Mouse (Mus musculus) kidney, embryonic 16.5 days (tissue): ENCODE measurements around the gene Rnd2. TPM values are rescaled to one million over a fixed set of nuclear protein-coding genes. Genes with fewer than 3 reads are reported as not detected.
"Not testable (repeated sequence)": the region's sequence is repeated elsewhere in the genome, so short reads cannot be mapped to it uniquely, and the experiment has no call there.

Source experiments
- ATAC-seq: fragments of 200-750 bp; cut with Nextera tagmentation; 2 replicates; pipeline ENCODE4 v1.8.0; 2017; ENCODE audit warnings: moderate TSS enrichment; ENCODE audit not compliant: low FRiP score, low TSS enrichment
- H3K27ac ChIP-seq: fragments of 300-500 bp; sonication (generic); 2 replicates; pipeline ENCODE4 v1.5.1; 2014; ENCODE audit warnings: low read length
- H3K27me3 ChIP-seq: fragments of 300-500 bp; sonication (generic); 2 replicates; pipeline ENCODE4 v1.6.1; 2014; ENCODE audit warnings: low read length, control low read depth, mixed read lengths; ENCODE audit not compliant: insufficient read depth
- H3K36me3 ChIP-seq: fragments of 300-500 bp; sonication (generic); 2 replicates; pipeline ENCODE4 v1.6.1; 2014; ENCODE audit warnings: low read length, control low read depth, mixed read lengths; ENCODE audit not compliant: insufficient read depth
- H3K4me1 ChIP-seq: fragments of 300-500 bp; sonication (generic); 2 replicates; pipeline ENCODE4 v1.6.1; 2014; ENCODE audit warnings: low read length, control low read depth, mixed read lengths; ENCODE audit not compliant: insufficient read depth
- H3K4me2 ChIP-seq: fragments of 300-500 bp; sonication (generic); replicated peaks from 2 replicates; pipeline ENCODE4 v1.6.1; 2014; ENCODE audit warnings: low read depth, low read length
- H3K4me3 ChIP-seq: fragments of 300-500 bp; sonication (generic); 2 replicates; pipeline ENCODE4 v1.5.1; 2014; ENCODE audit warnings: mild to moderate bottlenecking, low read length
- H3K9ac ChIP-seq: fragments of 300-500 bp; sonication (generic); replicated peaks from 2 replicates; pipeline ENCODE4 v1.6.1; 2014; ENCODE audit warnings: low read length
- H3K9me3 ChIP-seq: fragments of 300-500 bp; sonication (generic); 2 replicates; pipeline ENCODE4 v1.6.1; 2016; ENCODE audit warnings: low read length, control low read depth
- WGBS: fragments of 180-500 bp; shearing (Covaris S2); extraction: QIAGEN DNeasy Blood & Tissue Kit; methylation state at CpG from one replicate; pipeline ENCODE4 v1.1.7; 2014; 5-methylcytosine and 5-hydroxymethylcytosine counted together
- polyA plus RNA-seq: library from polyadenylated mRNA; unstranded; fragments of >200 nt; fragmentation: Nextera tagmentation; extraction: Ambion mirVana; gene quantifications from 2 replicates; pipeline ENCODE4 v1.2.1, GENCODE M21; 2015

Rnd2 gene
- polyA plus RNA-seq, 1 experiment from 2014 or later = 10.9 TPM

GRCm38 (mm10) chr11:101442760-101443159 is 22.0 kb upstream of the Rnd2 start:
- Histone ChIP-seq H3K4me2 (peak overlapping the region; percentile 69), H3K9ac (peak overlapping the region; percentile 97), H3K36me3 (peaks cover 28% of the 10 kb centered on the region), H3K4me3 (peak overlapping the region; percentile 90), H3K27me3 (no peaks in the 10 kb centered on the region), H3K4me1 (peaks cover 18% of the 10 kb centered on the region), H3K9me3 (no peaks in the 10 kb centered on the region), H3K27ac (peak overlapping the region; percentile 93)
- under 1% methylated on average over 14 of the region's 14 CpGs for WGBS
- no peak for ATAC-seq

DNA sequence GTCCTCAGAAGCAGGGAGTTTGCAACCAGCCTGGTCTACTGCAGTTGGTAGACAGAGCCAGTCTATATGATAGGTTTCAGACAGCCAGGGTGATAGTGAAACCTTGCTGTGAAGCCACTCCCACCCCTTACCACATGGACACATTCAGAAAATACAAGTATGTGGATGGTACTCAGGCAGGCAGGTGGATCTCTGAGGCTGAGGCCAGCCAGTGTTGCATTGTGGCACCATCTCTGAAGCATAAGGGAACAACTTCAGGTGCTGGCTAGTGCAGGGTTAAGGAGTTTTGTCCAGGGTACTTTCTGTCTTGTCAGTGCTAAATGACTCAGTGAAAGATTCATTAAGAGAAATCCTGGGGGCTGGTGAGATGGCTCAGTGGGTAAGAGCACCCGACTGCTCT is 18.5 kb upstream of the Rnd2 start:
- WGBS = 75% methylated on average over 1 of the region's 1 CpGs
- no peak overlapping the region for H3K4me2 ChIP-seq
- H3K27ac ChIP-seq = no peak overlapping the region
- H3K4me3 ChIP-seq = no peak overlapping the region
- H3K9me3 ChIP-seq = no peaks in the 10 kb centered on the region
- peaks cover 23% of the 10 kb centered on the region for H3K4me1 ChIP-seq
- H3K9ac ChIP-seq = no peak overlapping the region
- H3K36me3 ChIP-seq = peaks cover 28% of the 10 kb centered on the region
- no peaks in the 10 kb centered on the region for H3K27me3 ChIP-seq
- no peak for ATAC-seq

DNA sequence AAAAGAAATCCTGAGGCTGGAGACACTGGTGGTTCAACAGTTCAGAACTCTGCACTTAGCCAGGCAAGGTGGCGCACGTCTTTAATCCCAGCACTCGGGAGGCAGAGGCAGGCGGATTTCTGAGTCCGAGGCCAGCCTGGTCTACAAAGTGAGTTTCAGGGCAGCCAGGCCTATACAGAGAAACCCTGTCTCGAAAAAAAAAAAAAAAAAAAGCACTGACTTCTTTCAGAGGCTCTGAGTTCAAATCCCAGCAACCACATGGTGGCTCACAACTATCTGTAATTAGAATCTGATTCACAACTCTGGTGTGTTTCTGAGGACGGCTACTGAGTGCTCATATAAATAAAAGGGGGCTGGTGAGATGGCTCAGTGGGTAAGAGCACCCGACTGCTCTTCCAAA is 17.9 kb upstream of the Rnd2 start:
- peaks cover 23% of the 10 kb centered on the region for H3K4me1 ChIP-seq
- not testable (repeated sequence) for H3K27ac ChIP-seq, ATAC-seq, H3K9me3 ChIP-seq, H3K9ac ChIP-seq, H3K4me2 ChIP-seq, H3K4me3 ChIP-seq, H3K27me3 ChIP-seq
- H3K36me3 ChIP-seq = peaks cover 28% of the 10 kb centered on the region
- WGBS = 91% methylated on average over 8 of the region's 8 CpGs

GRCm38 (mm10) chr11:101447786-101448185 is 17.0 kb upstream of the Rnd2 start:
- H3K36me3 ChIP-seq = peaks cover 28% of the 10 kb centered on the region
- 83% methylated on average over 5 of the region's 5 CpGs for WGBS
- ATAC-seq = no peak
- H3K9me3 ChIP-seq = no peaks in the 10 kb centered on the region
- peak overlapping the region; percentile 80 for H3K27ac ChIP-seq
- H3K9ac ChIP-seq = no peak overlapping the region; the same call in 1 of the 2 replicates
- peak overlapping the region; percentile 54 for H3K4me3 ChIP-seq
- H3K4me2 ChIP-seq = peak overlapping the region; percentile 55
- no peaks in the 10 kb centered on the region for H3K27me3 ChIP-seq
- peaks cover 23% of the 10 kb centered on the region for H3K4me1 ChIP-seq

DNA sequence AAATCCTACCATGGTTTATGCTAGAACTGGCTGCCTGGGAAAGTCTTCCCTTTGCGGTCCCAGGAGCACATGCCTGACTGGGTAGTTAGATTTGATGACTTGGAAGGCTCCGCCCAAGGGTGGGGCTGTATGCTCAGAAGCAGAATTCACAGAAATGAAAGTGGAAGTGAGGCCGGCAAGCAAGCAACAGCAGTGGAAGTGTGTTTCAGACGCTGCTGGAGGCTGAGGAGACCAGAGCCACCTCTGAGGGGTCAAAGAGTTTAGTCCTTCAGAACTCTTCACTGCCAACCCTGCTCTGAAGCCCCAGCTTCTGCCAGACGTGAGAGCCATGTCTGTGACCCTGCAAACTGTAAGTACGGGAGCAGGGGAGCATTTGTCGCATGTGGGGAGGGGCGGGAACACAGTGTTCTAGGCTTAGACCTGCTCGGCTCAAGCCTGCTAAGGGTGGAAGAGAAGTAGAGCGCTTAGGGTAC is 16.5 kb upstream of the Rnd2 start, which contains the start of gene Ifi35:
Gene Ifi35 (plus strand): TSS at position 134 of the 473 bp plus-strand sequence.
- WGBS = 17% methylated on average over 10 of the region's 10 CpGs
- Histone ChIP-seq H3K4me1 (peaks cover 19% of the 10 kb centered on the region), H3K27me3 (no peaks in the 10 kb centered on the region), H3K27ac (peak within 1 kb of the TSS; percentile 80), H3K36me3 (peaks cover 25% of the 10 kb centered on the region), H3K9me3 (no peaks in the 10 kb centered on the region), H3K9ac (peak within 1 kb of the TSS; percentile 68), H3K4me2 (peak within 1 kb of the TSS; percentile 55), H3K4me3 (peak within 1 kb of the TSS; percentile 54)
- peak; percentile 78 for ATAC-seq

GRCm38 (mm10) chr11:101448899-101449298 is 15.9 kb upstream of the Rnd2 start:
- Histone ChIP-seq H3K9ac (peak overlapping the region; percentile 68), H3K27ac (no peak overlapping the region; the same call in 1 of the 2 replicates), H3K4me3 (peak overlapping the region; percentile 54), H3K4me2 (peak overlapping the region; percentile 55), H3K4me1 (peaks cover 13% of the 10 kb centered on the region), H3K27me3 (no peaks in the 10 kb centered on the region), H3K9me3 (no peaks in the 10 kb centered on the region), H3K36me3 (peaks cover 20% of the 10 kb centered on the region)
- 89% methylated on average over 4 of the region's 4 CpGs for WGBS
- no peak for ATAC-seq

DNA sequence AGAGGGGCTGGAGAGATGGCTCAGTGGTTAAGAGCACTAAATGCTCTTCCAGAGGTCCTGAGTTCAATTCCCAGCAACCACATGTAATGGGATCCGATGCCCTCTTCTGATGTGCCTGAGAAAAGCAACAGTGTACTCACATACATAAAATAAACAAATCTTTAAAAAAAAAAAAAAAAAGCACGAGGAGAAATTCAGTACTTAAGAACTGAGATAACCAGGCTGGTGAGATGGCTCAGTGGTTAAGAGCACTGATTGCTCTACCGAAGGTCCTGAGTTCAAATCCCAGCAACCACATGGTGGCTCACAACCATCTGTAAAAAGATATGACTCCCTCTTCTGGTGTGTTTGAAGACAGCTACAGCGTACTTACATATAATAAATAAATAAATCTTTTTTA is 15.2 kb upstream of the Rnd2 start:
- not testable (repeated sequence) for H3K27ac ChIP-seq, ATAC-seq, H3K27me3 ChIP-seq, H3K9me3 ChIP-seq, H3K9ac ChIP-seq, H3K4me3 ChIP-seq, H3K4me2 ChIP-seq
- H3K36me3 ChIP-seq = peaks cover 13% of the 10 kb centered on the region
- peaks cover 10% of the 10 kb centered on the region; the same call in 1 of the 2 replicates for H3K4me1 ChIP-seq
- 82% methylated on average over 4 of the region's 4 CpGs for WGBS

GRCm38 (mm10) chr11:101450394-101450793 is 14.4 kb upstream of the Rnd2 start:
- no peak overlapping the region for H3K27ac ChIP-seq
- no peak overlapping the region for H3K4me2 ChIP-seq
- H3K9me3 ChIP-seq = no peaks in the 10 kb centered on the region
- 90% methylated on average over 3 of the region's 3 CpGs for WGBS
- peaks cover 14% of the 10 kb centered on the region; the same call in 1 of the 2 replicates for H3K4me1 ChIP-seq
- no peak overlapping the region for H3K4me3 ChIP-seq
- no peak overlapping the region for H3K9ac ChIP-seq
- no peaks in the 10 kb centered on the region for H3K27me3 ChIP-seq
- no peak for ATAC-seq
- peaks cover 6% of the 10 kb centered on the region; the same call in 1 of the 2 replicates for H3K36me3 ChIP-seq

- ATAC-seq = no peak
- Histone ChIP-seq H3K4me1 (peaks cover 14% of the 10 kb centered on the region; the same call in 1 of the 2 replicates), H3K9me3 (no peaks in the 10 kb centered on the region), H3K36me3 (peaks cover under 1% of the 10 kb centered on the region; the same call in 1 of the 2 replicates), H3K27ac (no peak overlapping the region), H3K4me3 (no peak overlapping the region), H3K4me2 (no peak overlapping the region), H3K27me3 (no peaks in the 10 kb centered on the region), H3K9ac (no peak overlapping the region)
- WGBS = 90% methylated on average over 10 of the region's 10 CpGs
Measured at GRCm38 (mm10) chr11:101451536-101451935, 13.3 kb upstream of the Rnd2 start.

- Histone ChIP-seq H3K4me3 (no peak overlapping the region), H3K9ac (no peak overlapping the region), H3K4me1 (peaks cover 14% of the 10 kb centered on the region; the same call in 1 of the 2 replicates), H3K4me2 (no peak overlapping the region), H3K27ac (no peak overlapping the region), H3K9me3 (no peaks in the 10 kb centered on the region), H3K36me3 (peaks cover 2% of the 10 kb centered on the region; the same call in 1 of the 2 replicates), H3K27me3 (no peaks in the 10 kb centered on the region)
- 67% methylated on average over 10 of the region's 10 CpGs for WGBS
- no peak for ATAC-seq
Measured at GRCm38 (mm10) chr11:101452093-101452774, 12.6 kb upstream of the Rnd2 start.
